Mouse (Mus musculus): ENCODE data around the gene Alx3. TPM values are rescaled to one million over a fixed set of nuclear protein-coding genes. Genes with fewer than 3 reads are reported as not detected.

The Alx3 gene
- polyA plus RNA-seq, 1 experiment from 2014 or later, result 2.3 TPM

GRCm38 (mm10) chr3:107567766-107568165, 27.1 kb upstream of the Alx3 start:
- Histone ChIP-seq H3K36me3 (ENCODE audit: poor library complexity, severe bottlenecking) (no peaks in the 10 kb centered on the region), H3K9ac (no peak overlapping the region)
- WGBS, result 80% methylated on average over 7 of the region's 7 CpGs

GRCm38 (mm10) chr3:107568721-107569120, 26.1 kb upstream of the Alx3 start:
- peak; percentile 53 for ATAC-seq
- Histone ChIP-seq H3K4me3 (no peak overlapping the region), H3K36me3 (ENCODE audit: poor library complexity, severe bottlenecking) (no peaks in the 10 kb centered on the region), H3K9ac (no peak overlapping the region), H3K9me3 (replicated peaks) (no peaks in the 10 kb centered on the region), H3K4me1 (peaks cover 3% of the 10 kb centered on the region; the same call in 1 of the 2 replicates), H3K27me3 (peaks cover 4% of the 10 kb centered on the region; the same call in 1 of the 2 replicates), H3K4me2 (no peak overlapping the region), H3K27ac (no peak overlapping the region)
- WGBS, result 71% methylated on average over 4 of the region's 4 CpGs

More at GRCm38 (mm10) chr3:107567766-107568165, 27.1 kb upstream of the Alx3 start:
- H3K4me3 ChIP-seq, result no peak overlapping the region
- H3K4me2 ChIP-seq, result no peak overlapping the region
- no peak for ATAC-seq
- no peak overlapping the region for H3K27ac ChIP-seq
- no peaks in the 10 kb centered on the region for H3K9me3 ChIP-seq (replicated peaks)
- peaks cover 4% of the 10 kb centered on the region; the same call in 1 of the 2 replicates for H3K27me3 ChIP-seq
- H3K4me1 ChIP-seq, result peaks cover 3% of the 10 kb centered on the region; the same call in 1 of the 2 replicates

GRCm38 (mm10) chr3:107571205-107571604, 23.6 kb upstream of the Alx3 start:
- no peaks in the 10 kb centered on the region for H3K9me3 ChIP-seq (replicated peaks)

GRCm38 (mm10) chr3:107576807-107577206, 18.0 kb upstream of the Alx3 start:
- no peaks in the 10 kb centered on the region for H3K9me3 ChIP-seq (replicated peaks)
- WGBS, result 89% methylated on average over 3 of the region's 3 CpGs
- no peak for ATAC-seq
- no peak overlapping the region for H3K9ac ChIP-seq
- H3K4me3 ChIP-seq, result no peak overlapping the region
- H3K27ac ChIP-seq, result no peak overlapping the region
- peaks cover 43% of the 10 kb centered on the region for H3K27me3 ChIP-seq
- H3K4me2 ChIP-seq, result no peak overlapping the region
- H3K36me3 ChIP-seq (ENCODE audit: poor library complexity, severe bottlenecking), result no peaks in the 10 kb centered on the region
- H3K4me1 ChIP-seq, result no peaks in the 10 kb centered on the region

More at GRCm38 (mm10) chr3:107571205-107571604, 23.6 kb upstream of the Alx3 start:
- Histone ChIP-seq H3K27ac (no peak overlapping the region), H3K36me3 (ENCODE audit: poor library complexity, severe bottlenecking) (no peaks in the 10 kb centered on the region), H3K9ac (no peak overlapping the region), H3K27me3 (peaks cover 4% of the 10 kb centered on the region; the same call in 1 of the 2 replicates), H3K4me3 (no peak overlapping the region), H3K4me2 (no peak overlapping the region), H3K4me1 (peaks cover 3% of the 10 kb centered on the region; the same call in 1 of the 2 replicates)
- 60% methylated on average over 2 of the region's 2 CpGs for WGBS
- ATAC-seq, result no peak

GRCm38 (mm10) chr3:107577810-107578390, 16.9 kb upstream of the Alx3 start:
- no peak overlapping the region for H3K4me2 ChIP-seq
- H3K27me3 ChIP-seq, result peaks cover 54% of the 10 kb centered on the region
- H3K4me3 ChIP-seq, result no peak overlapping the region
- H3K9me3 ChIP-seq (replicated peaks), result no peaks in the 10 kb centered on the region
- H3K36me3 ChIP-seq (ENCODE audit: poor library complexity, severe bottlenecking), result no peaks in the 10 kb centered on the region
- no peak overlapping the region for H3K9ac ChIP-seq
- H3K27ac ChIP-seq, result no peak overlapping the region
- ATAC-seq, result no peak
- 34% methylated on average over 3 of the region's 3 CpGs for WGBS
- H3K4me1 ChIP-seq, result peaks cover 4% of the 10 kb centered on the region

GRCm38 (mm10) chr3:107579466-107579865, 15.4 kb upstream of the Alx3 start:
- no peaks in the 10 kb centered on the region for H3K36me3 ChIP-seq (ENCODE audit: poor library complexity, severe bottlenecking)
- peaks cover 70% of the 10 kb centered on the region for H3K27me3 ChIP-seq
- ATAC-seq, result peak; percentile 33; the same call in 1 of the 2 replicates
- H3K9me3 ChIP-seq (replicated peaks), result no peaks in the 10 kb centered on the region
- H3K4me3 ChIP-seq, result no peak overlapping the region
- no peak overlapping the region for H3K27ac ChIP-seq
- H3K9ac ChIP-seq, result no peak overlapping the region
- 4% methylated on average over 4 of the region's 4 CpGs for WGBS
- H3K4me2 ChIP-seq, result no peak overlapping the region
- H3K4me1 ChIP-seq, result peaks cover 10% of the 10 kb centered on the region

GRCm38 (mm10) chr3:107581103-107582010, 13.5 kb upstream of the Alx3 start:
- Histone ChIP-seq H3K36me3 (ENCODE audit: poor library complexity, severe bottlenecking) (no peaks in the 10 kb centered on the region), H3K27ac (no peak overlapping the region), H3K9ac (no peak overlapping the region), H3K4me1 (peaks cover 10% of the 10 kb centered on the region), H3K4me2 (no peak overlapping the region), H3K27me3 (peaks cover 88% of the 10 kb centered on the region), H3K4me3 (no peak overlapping the region), H3K9me3 (replicated peaks) (no peaks in the 10 kb centered on the region)
- ATAC-seq, result no peak
- 2% methylated on average over 15 of the region's 15 CpGs for WGBS

- peak overlapping the region; percentile 33 for H3K4me3 ChIP-seq
- H3K27me3 ChIP-seq, result peaks cover 98% of the 10 kb centered on the region
- no peaks in the 10 kb centered on the region for H3K36me3 ChIP-seq (ENCODE audit: poor library complexity, severe bottlenecking)
- WGBS, result 2% methylated on average over 18 of the region's 18 CpGs
- H3K4me2 ChIP-seq, result peak overlapping the region; percentile 57
- no peaks in the 10 kb centered on the region for H3K9me3 ChIP-seq (replicated peaks)
- H3K9ac ChIP-seq, result no peak overlapping the region
- H3K27ac ChIP-seq, result no peak overlapping the region
- no peak for ATAC-seq
- peaks cover 10% of the 10 kb centered on the region for H3K4me1 ChIP-seq
These were observed 12.5 kb upstream of the Alx3 start for GRCm38 (mm10) chr3:107582130-107582874.

- H3K4me2 ChIP-seq, result peak overlapping the region; percentile 57
- H3K9ac ChIP-seq, result peak overlapping the region; percentile 48; the same call in 1 of the 2 replicates
- peaks cover 10% of the 10 kb centered on the region for H3K4me1 ChIP-seq
- peaks cover 99% of the 10 kb centered on the region for H3K27me3 ChIP-seq
- H3K4me3 ChIP-seq, result peak overlapping the region; percentile 33
- H3K9me3 ChIP-seq (replicated peaks), result no peaks in the 10 kb centered on the region
- no peak overlapping the region for H3K27ac ChIP-seq
- no peaks in the 10 kb centered on the region for H3K36me3 ChIP-seq (ENCODE audit: poor library complexity, severe bottlenecking)
- under 1% methylated on average over 65 of the region's 65 CpGs for WGBS
- ATAC-seq, result no peak
These were observed 11.7 kb upstream of the Alx3 start for GRCm38 (mm10) chr3:107582875-107583767.

GRCm38 (mm10) chr3:107583893-107584292, 10.9 kb upstream of the Alx3 start:
- no peaks in the 10 kb centered on the region for H3K9me3 ChIP-seq (replicated peaks)
- WGBS, result 4% methylated on average over 1 of the region's 1 CpGs

GRCm38 (mm10) chr3:107586504-107586903, 8.3 kb upstream of the Alx3 start:
- H3K36me3 ChIP-seq (ENCODE audit: poor library complexity, severe bottlenecking), result no peaks in the 10 kb centered on the region
- peaks cover 10% of the 10 kb centered on the region for H3K4me1 ChIP-seq
- no peak overlapping the region for H3K9ac ChIP-seq
- H3K4me3 ChIP-seq, result no peak overlapping the region
- H3K9me3 ChIP-seq (replicated peaks), result no peaks in the 10 kb centered on the region
- WGBS, result 71% methylated on average over 6 of the region's 6 CpGs
- H3K4me2 ChIP-seq, result no peak overlapping the region
- H3K27me3 ChIP-seq, result peaks cover 93% of the 10 kb centered on the region
- H3K27ac ChIP-seq, result no peak overlapping the region
- no peak for ATAC-seq

More at GRCm38 (mm10) chr3:107583893-107584292, 10.9 kb upstream of the Alx3 start:
- Histone ChIP-seq H3K4me3 (no peak overlapping the region), H3K4me1 (peaks cover 10% of the 10 kb centered on the region), H3K9ac (no peak overlapping the region), H3K4me2 (no peak overlapping the region), H3K27me3 (peaks cover 100% of the 10 kb centered on the region), H3K36me3 (ENCODE audit: poor library complexity, severe bottlenecking) (no peaks in the 10 kb centered on the region), H3K27ac (no peak overlapping the region)
- ATAC-seq, result no peak
